Mouse (Mus musculus) adrenal gland, postnatal 25 days (tissue): ENCODE data around the gene Timm8b. TPM values are rescaled to one million over a fixed set of nuclear protein-coding genes. Genes with fewer than 3 reads are reported as not detected.
A peak's percentile ranks its signal among the peaks of the same experiment; 100 is the strongest.

Experiments
- DNase-seq: peaks from one replicate; pipeline ENCODE4 v3.0.0; 2021; ENCODE audit warnings: mixed read lengths
- long read RNA-seq: library from polyadenylated mRNA; stranded (forward); transcript quantifications from one replicate; pipeline ENCODE4 v2.0.0, GENCODE M21; 2021
- total RNA-seq: library from RNA; stranded (reverse); gene quantifications from 2 replicates; pipeline ENCODE4 v1.2.3, GENCODE M21; 2021

Timm8b gene
- total RNA-seq = 189 and 190 TPM in 2 replicates
- long read RNA-seq, transcript Timm8b-201 (2 exons, 518 nt) = major isoform, 72 of 74 reads
- long read RNA-seq, partial matches to known transcripts = 1 of 74 reads
- long read RNA-seq, other reads (novel, unspliced or antisense) = 1 of 74 reads

DNA sequence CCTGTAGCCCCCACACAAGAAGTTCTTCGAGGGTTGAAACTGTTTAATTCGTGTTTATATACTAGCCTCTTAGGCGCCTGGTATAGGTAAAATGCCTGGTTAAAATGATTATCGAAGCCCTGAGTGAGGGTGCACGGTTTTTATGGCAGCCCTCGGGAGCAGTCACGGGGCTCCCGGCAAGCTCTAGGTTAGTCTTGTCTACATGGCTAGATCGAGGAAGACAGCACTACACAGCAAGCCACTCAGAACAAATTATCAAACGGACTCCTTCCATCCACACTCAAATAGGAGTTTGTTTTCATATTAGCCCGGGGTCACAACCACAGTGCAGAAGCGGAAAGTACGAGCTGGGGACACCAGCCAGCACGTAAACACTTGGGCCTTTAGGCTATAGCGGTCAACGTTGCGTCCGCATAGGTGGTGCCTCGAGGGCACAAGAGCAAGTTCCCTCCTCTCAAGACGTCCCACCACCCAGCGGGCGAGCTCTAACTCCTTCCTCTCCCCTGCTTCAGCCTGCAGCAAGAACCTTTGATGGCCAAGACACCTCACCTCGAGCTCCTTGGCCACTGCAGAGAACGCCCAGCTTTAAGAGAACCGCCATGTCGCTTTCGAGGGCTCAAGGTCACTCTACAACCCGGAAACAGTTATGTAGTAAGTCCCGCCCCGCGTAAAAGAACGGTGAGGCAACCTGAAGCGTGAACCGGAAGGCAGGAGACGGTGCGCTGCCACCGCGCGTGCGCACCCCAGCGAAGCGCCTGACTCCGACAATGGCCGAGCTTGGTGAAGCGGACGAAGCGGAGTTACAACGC lies at the start of gene Timm8b, which contains the start of gene Sdhd:
Gene Timm8b (plus strand): TSS at position 722 of the 809 bp plus-strand sequence.
Gene Sdhd (minus strand): TSS at position 624 of the 809 bp plus-strand sequence.
- peak; percentile 91 for DNase-seq

DNA sequence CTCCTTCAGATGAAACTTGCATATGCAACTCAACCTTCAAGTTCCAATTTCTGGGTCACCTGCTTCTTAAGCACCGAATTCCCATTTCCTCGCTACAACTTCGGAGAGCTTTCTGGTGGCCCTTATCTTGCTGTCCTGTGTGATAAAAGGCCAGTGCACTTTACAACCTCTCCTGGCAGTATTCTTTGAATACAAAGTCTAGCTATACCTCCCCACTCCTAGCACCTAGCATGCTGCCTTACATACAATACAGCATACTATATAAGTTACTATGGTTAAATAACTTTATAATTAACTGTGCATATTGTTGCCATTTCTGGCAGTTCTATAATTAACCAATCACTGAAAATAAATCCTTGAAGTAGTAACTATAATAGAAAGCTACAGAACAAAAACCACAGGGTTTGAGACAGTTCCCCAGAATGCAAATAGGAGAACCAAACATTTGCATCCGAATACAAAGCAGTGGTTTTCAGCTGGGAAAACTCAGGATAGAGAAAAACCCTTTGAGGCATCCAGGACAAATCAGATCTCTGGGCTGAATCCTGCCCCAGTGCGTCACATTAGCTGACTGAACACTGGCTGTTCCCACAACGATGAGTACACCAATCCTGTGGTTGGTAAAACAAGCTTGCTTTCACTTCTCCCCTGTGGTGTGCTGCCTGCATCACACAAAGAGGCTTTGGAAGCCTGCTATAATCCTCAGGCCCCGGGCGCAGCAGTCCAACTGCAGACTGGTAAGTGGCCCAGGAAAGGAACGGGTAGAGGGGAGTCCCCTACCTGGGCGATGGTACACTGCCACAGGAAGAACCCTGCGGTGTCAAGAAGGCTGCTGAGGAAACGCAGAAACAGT lies 49.2 kb upstream of the Timm8b start, which contains the start of gene Il18:
Gene Il18 (plus strand): TSS at position 587 of the 853 bp plus-strand sequence.
- no peak for DNase-seq

DNA sequence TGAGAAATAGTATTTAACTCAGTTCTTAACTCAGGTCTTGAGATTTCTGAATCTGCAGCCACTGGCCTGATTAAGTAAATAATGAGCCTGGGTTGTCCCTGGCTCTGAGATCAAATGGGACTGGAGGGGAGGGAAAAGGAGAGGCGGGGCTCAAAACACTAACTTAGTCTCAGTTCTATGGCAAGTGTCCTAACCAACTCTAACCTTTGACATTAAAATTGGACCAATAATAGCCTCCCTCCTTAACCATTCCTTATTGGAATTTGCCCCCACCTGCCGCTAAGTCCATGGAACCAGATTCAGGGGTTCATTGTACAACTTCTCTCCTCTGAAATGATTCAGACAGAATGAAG lies 48.6 kb upstream of the Timm8b start, which contains the start of gene Bco2:
Gene Bco2 (minus strand): TSS at position 88 of the 353 bp plus-strand sequence.
- no peak for DNase-seq

DNA sequence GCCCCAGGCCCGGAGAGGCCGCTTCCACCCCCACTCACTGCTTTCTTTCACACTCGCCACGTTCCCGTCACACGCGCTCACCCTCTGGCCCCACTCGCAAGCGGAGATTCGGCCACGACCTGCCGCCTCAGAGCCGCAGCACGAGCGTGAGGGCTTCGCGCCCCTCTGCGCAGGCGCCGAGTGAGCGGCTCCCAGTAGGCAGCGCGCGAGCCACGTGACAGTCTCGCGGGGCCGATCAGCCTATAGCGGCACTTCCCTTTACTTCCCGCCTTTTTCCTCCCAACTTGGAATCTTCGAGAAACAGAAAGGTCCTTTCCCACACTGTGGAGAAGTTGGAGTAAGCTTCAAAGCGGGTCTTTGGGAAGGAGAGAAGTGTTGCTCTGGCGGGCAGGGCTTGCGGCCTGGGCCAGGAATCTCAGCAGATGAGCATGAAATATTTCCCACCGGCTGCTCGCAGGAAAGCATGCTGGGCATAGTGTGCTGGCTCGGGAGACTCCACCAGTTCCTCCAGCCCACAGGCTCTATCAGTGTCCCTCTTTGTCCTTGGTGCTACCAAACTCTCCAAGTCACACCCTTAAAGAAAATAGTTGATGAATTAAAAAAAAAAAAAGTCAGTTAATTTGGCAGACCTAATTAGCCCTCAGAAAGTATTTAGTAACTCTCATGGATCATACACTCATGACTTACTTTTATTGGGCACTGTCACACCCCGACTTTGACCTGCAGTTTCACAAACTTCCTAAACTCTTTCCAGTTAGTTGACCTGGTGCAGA lies 42.4 kb upstream of the Timm8b start, which contains the start of gene Tex12:
Gene Tex12 (minus strand): TSS at position 181 of the 773 bp plus-strand sequence.
- no peak for DNase-seq

DNA sequence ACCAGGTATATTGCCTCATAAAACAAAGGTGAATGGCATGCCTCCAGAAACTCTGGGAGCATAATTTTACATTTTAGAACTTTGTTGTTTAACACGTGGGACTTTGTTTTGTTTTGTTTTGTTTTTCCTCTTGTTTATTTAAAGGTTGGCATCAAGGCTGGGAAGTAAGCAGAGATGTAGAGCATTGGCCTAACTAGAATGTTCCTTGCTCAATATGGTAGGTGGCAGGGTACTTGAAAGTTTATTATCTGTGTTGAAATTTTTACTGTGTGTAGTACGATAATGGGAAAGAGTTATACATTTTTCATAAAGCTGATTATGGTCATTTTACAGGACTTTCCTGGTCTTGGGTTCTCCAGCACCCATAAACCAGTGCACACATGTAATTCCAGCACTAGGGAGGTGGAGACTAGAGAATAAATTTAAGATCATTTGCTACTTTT lies 41.8 kb upstream of the Timm8b start:
- DNase-seq = no peak

GRCm38 (mm10) chr9:50565173-50565572 lies 38.5 kb upstream of the Timm8b start:
- DNase-seq = no peak

DNA sequence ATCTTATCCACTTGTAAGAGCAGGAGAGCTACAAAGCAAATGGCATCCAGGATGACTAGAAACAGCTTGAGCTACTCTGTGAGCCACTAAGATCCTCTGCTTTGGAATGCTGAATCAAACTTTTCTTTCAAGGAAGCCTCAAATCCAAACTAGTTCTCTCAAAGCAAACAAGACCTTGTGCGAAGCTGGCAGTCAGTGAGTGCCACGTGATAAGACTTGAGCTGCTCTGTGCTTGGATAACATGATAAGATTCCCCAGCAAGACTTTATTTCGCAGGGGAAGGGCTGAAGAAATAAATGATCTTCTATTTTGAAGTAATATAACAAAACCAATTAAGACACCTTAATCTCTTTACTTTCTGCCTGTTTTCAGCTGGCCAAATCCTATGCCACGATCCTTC lies 37.8 kb upstream of the Timm8b start:
- DNase-seq = no peak

GRCm38 (mm10) chr9:50567372-50567771 lies 36.3 kb upstream of the Timm8b start:
- no peak for DNase-seq

- no peak for DNase-seq
Measured at GRCm38 (mm10) chr9:50567881-50568280, 35.8 kb upstream of the Timm8b start.

- DNase-seq = no peak
Measured at GRCm38 (mm10) chr9:50569599-50570525, 33.8 kb upstream of the Timm8b start.

GRCm38 (mm10) chr9:50580370-50580769 lies 23.3 kb upstream of the Timm8b start:
- no peak for DNase-seq

GRCm38 (mm10) chr9:50585145-50585818 lies 18.4 kb upstream of the Timm8b start:
- no peak for DNase-seq

DNA sequence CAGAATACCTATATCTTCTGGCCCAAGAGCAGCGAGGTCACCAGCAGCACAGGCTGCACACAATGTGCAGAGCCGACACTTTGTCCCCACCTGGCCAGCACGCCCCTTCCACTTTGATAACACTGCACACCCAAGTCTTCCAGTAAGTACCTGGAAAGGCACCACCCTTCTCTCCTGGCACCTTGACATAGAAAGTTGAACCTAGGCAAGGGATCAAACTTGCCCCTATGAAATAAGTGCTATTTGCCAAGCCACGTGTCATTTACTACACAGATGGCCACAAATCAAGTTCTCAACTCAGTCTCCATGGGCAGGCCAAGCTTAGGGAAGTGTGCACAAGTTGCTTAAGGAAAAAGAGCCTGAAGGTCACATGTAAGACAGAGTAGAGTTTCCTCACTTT lies 16.8 kb upstream of the Timm8b start:
- DNase-seq = no peak

DNA sequence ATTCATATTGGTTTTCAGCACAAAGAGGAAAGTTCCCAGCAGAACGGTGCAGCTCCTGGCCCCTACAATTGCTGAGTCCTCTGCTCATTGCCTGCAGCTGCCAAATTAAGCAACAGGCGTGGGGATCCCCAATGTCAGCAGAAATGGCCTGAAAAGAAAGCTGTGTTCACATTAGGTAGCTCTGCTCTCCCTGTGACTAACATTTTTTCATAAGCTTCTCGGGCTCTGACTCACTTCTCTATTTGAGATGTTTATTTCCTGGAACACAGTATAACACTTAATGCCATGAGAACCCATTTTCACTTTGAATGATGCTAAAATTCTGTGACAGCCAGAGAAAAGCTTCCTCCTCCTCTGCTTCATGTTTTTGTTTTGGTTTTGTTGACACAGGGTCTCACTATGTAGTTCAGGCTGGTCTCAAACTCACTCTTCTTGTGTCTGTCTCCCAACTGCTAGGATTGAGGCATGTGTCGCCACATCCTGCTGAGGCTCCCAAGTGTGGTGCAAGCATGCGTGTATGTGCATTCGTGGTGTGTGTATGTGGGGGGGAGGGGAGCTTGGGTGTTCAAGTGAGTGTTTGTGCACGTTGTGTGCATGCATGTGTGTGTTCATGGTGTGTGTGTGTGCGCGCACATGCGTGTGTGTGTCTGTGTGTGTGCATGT lies 12.7 kb upstream of the Timm8b start:
- DNase-seq = peak; percentile 13

- no peak for DNase-seq
Measured at GRCm38 (mm10) chr9:50592955-50593354, 10.8 kb upstream of the Timm8b start.

DNA sequence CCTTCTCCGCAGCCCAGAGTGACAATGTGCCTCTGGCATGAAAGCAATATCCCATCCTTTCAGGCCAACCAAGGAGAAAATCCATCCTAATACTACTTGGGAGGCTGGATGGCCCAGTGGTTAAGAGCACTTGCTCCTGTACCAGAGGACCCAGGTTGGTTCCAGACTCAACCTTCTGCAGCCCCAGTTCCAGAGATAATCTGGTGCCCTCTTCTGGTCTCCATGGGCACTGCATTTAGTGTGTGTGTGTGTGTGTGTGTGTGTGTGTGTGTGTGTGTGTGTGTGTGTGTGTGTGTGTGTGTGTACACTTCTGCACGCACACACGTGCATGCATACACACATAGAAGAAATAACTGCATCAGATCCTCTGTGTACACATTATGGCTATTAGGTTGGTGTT lies 10.2 kb upstream of the Timm8b start:
- peak; percentile 21 for DNase-seq

DNA sequence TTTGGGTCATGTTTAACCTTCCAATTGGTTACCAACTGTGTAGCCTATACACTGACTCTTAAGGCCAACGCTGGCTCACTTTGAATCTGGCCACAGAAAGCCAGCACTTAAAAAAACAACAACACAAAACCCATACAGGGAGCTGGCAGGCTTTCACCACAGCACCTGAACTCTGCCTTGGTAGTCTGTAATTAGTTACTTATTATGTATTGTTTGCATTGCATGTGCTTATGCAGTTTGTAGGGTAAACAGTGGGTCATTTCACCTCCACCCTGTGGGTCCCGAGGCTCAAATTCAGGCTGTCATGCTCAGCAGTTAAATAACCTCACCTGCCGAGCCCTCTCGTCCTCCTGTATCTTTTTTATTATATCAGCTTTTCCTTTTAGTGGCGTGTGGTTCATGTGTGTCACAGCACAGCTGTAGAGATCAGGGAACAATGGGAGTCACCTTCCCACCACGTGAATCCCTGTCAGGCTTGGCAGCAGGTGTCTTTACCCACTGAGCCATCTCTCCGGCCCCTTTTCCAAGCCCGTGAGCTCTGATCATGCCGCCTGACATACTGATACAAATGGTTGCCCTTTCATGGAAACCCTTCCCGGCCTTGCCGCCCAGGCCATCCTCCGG lies 8.8 kb upstream of the Timm8b start:
- DNase-seq = no peak

GRCm38 (mm10) chr9:50596973-50597372 lies 6.7 kb upstream of the Timm8b start:
- no peak for DNase-seq

GRCm38 (mm10) chr9:50601536-50601935 lies 2.2 kb upstream of the Timm8b start:
- DNase-seq = no peak
